Mouse (Mus musculus) heart, adult 2 months (tissue): ENCODE results near the gene Pex7.

ENCODE experiments used
- CTCF ChIP-seq: fragments of 200-600 bp; IDR thresholded peaks from 2 replicates; pipeline ENCODE4 v1.8.1; 2022; ENCODE audit warnings: antibody characterized with exemption, mild to moderate bottlenecking, moderate library complexity
- POLR2A ChIP-seq: fragments of 200-500 bp; IDR thresholded peaks from 2 replicates; pipeline ENCODE4 v1.6.1; 2011; ENCODE audit warnings: mild to moderate bottlenecking, low read depth, low read length, control low read depth; ENCODE audit not compliant: insufficient read depth

DNA sequence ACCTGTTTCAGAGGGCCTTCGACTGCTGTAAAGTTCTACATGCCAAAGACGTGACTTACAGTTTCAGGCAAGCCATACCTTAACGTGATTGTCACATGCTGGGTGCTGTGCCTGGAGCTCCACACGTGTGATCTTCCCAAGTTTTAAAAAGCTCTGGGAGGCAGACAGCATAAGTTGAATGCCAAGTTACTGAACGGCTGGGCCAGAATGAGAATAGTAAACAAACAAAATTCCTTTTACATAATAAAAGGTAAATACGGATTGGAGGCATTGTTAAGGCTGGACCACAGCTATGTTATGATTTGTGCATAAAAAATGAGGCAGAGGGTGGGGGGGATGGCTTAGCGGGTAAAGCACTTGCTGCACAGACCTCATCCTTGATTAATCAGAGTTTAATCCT, 38.2 kb upstream of the Pex7 start:
- no peak for TF ChIP-seq CTCF
- no peak for TF ChIP-seq POLR2A
